Mouse (Mus musculus) liver, embryonic 12.5 days (tissue): Measurements from ENCODE around the gene Ash1l. TPM values are rescaled to one million over a fixed set of nuclear protein-coding genes. Genes with fewer than 3 reads are reported as not detected.
"Not testable (repeated sequence)": the region's sequence is repeated elsewhere in the genome, so short reads cannot be mapped to it uniquely, and the experiment has no call there.

ENCODE experiments used
- ATAC-seq: fragments of 200-750 bp; cut with Nextera tagmentation; 2 replicates; pipeline ENCODE4 v1.8.0; 2017; ENCODE audit warnings: moderate number of reproducible peaks, mild to moderate bottlenecking, moderate library complexity
- H3K27ac ChIP-seq: fragments of 300-500 bp; sonication (generic); 2 replicates; pipeline ENCODE4 v1.5.1; 2016; ENCODE audit warnings: mild to moderate bottlenecking
- H3K27me3 ChIP-seq: fragments of 300-500 bp; sonication (generic); replicated peaks from 2 replicates; pipeline ENCODE4 v1.6.1; 2016; ENCODE audit warnings: mild to moderate bottlenecking, moderate library complexity
- H3K36me3 ChIP-seq: fragments of 300-500 bp; sonication (generic); 2 replicates; pipeline ENCODE4 v1.6.1; 2016; ENCODE audit warnings: mild to moderate bottlenecking, moderate library complexity
- H3K4me1 ChIP-seq: fragments of 300-500 bp; sonication (generic); 2 replicates; pipeline ENCODE4 v1.6.1; 2016
- H3K4me2 ChIP-seq: fragments of 300-500 bp; sonication (generic); 2 replicates; pipeline ENCODE4 v1.6.1; 2016; ENCODE audit warnings: mild to moderate bottlenecking, moderate library complexity
- H3K4me3 ChIP-seq: fragments of 300-500 bp; sonication (generic); 2 replicates; pipeline ENCODE4 v1.5.1; 2016; ENCODE audit warnings: mild to moderate bottlenecking, moderate library complexity
- H3K9ac ChIP-seq: fragments of 300-500 bp; sonication (generic); 2 replicates; pipeline ENCODE4 v1.6.1; 2016; ENCODE audit warnings: mild to moderate bottlenecking, moderate library complexity
- H3K9me3 ChIP-seq: fragments of 300-500 bp; sonication (generic); replicated peaks from 2 replicates; pipeline ENCODE4 v1.6.1; 2016; ENCODE audit warnings: mild to moderate bottlenecking, moderate library complexity
- WGBS: fragments of 180-500 bp; shearing (Covaris S2); methylation state at CpG from one replicate; pipeline ENCODE4 v1.1.7; 2016; ENCODE audit not compliant: insufficient replicate concordance; 5-methylcytosine and 5-hydroxymethylcytosine counted together
- polyA plus RNA-seq: library from polyadenylated mRNA; unstranded; fragments of >200 nt; fragmentation: Nextera tagmentation; extraction: Ambion mirVana; gene quantifications from 2 replicates; pipeline ENCODE4 v1.2.1, GENCODE M21; 2016

Ash1l gene
- polyA plus RNA-seq, 1 experiment from 2014 or later: 8.9 TPM

GRCm38 (mm10) chr3:88925651-88926050 lies 24.8 kb upstream of the Ash1l start:
- H3K4me3 ChIP-seq: no peak overlapping the region
- H3K4me1 ChIP-seq: no peaks in the 10 kb centered on the region
- peaks cover 99% of the 10 kb centered on the region for H3K36me3 ChIP-seq
- H3K9ac ChIP-seq: no peak overlapping the region
- no peak for ATAC-seq
- WGBS: 82% methylated on average over 2 of the region's 2 CpGs
- peaks cover 5% of the 10 kb centered on the region; the same call in 1 of the 2 replicates for H3K9me3 ChIP-seq
- no peak overlapping the region for H3K4me2 ChIP-seq
- H3K27me3 ChIP-seq: no peaks in the 10 kb centered on the region
- no peak overlapping the region for H3K27ac ChIP-seq

GRCm38 (mm10) chr3:88929501-88929900 lies 20.9 kb upstream of the Ash1l start:
- H3K9me3 ChIP-seq: no peaks in the 10 kb centered on the region
- H3K4me3 ChIP-seq: no peak overlapping the region
- peaks cover 100% of the 10 kb centered on the region for H3K36me3 ChIP-seq
- H3K27ac ChIP-seq: no peak overlapping the region
- H3K27me3 ChIP-seq: no peaks in the 10 kb centered on the region
- WGBS: 77% methylated on average over 3 of the region's 3 CpGs
- H3K4me2 ChIP-seq: no peak overlapping the region
- no peak overlapping the region for H3K9ac ChIP-seq
- 0 out of 2 replicates have a peak, but pooled peaks cover 5% of the 10 kb centered on the region for H3K4me1 ChIP-seq
- ATAC-seq: no peak

DNA sequence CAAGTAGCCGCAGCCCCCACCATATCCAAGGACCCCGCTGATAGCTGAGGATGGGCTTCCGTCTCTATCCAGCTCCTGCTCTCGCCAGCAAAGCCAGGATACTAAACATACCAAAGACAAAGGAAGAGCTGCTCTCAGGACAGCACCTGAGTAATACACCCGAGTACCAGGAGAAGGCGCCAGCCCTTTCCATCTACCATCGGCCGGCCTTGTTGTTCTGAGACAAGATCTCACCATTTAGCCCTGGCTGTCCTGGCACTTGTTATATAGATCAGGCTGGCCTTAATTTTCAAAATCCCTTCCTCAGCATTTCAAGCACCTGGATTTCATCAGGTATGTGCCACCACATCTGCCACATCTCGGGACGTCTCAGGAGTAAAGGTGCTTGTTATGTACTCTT lies 11.4 kb upstream of the Ash1l start:
- Histone ChIP-seq H3K4me1 (peaks cover 7% of the 10 kb centered on the region), H3K27me3 (no peaks in the 10 kb centered on the region), H3K9ac (no peak overlapping the region), H3K36me3 (peaks cover 83% of the 10 kb centered on the region), H3K9me3 (no peaks in the 10 kb centered on the region), H3K27ac (no peak overlapping the region), H3K4me2 (no peak overlapping the region), H3K4me3 (no peak overlapping the region)
- no peak for ATAC-seq
- 85% methylated on average over 10 of the region's 10 CpGs for WGBS

- Histone ChIP-seq H3K27me3 (no peaks in the 10 kb centered on the region), H3K27ac (no peak overlapping the region), H3K9ac (no peak overlapping the region), H3K4me3 (no peak overlapping the region), H3K36me3 (peaks cover 76% of the 10 kb centered on the region), H3K4me2 (no peak overlapping the region), H3K9me3 (no peaks in the 10 kb centered on the region), H3K4me1 (peaks cover 13% of the 10 kb centered on the region)
- ATAC-seq: no peak
- 59% methylated on average over 3 of the region's 3 CpGs for WGBS
Observed at GRCm38 (mm10) chr3:88939749-88940148, 10.7 kb upstream of the Ash1l start.

GRCm38 (mm10) chr3:88942316-88942880 lies 8.0 kb upstream of the Ash1l start:
- no peak overlapping the region for H3K4me2 ChIP-seq
- H3K27ac ChIP-seq: no peak overlapping the region
- peaks cover 50% of the 10 kb centered on the region for H3K36me3 ChIP-seq
- no peak overlapping the region for H3K4me3 ChIP-seq
- no peaks in the 10 kb centered on the region for H3K9me3 ChIP-seq
- H3K9ac ChIP-seq: no peak overlapping the region
- H3K4me1 ChIP-seq: peaks cover 25% of the 10 kb centered on the region
- no peak for ATAC-seq
- H3K27me3 ChIP-seq: no peaks in the 10 kb centered on the region
- 79% methylated on average over 10 of the region's 10 CpGs for WGBS

DNA sequence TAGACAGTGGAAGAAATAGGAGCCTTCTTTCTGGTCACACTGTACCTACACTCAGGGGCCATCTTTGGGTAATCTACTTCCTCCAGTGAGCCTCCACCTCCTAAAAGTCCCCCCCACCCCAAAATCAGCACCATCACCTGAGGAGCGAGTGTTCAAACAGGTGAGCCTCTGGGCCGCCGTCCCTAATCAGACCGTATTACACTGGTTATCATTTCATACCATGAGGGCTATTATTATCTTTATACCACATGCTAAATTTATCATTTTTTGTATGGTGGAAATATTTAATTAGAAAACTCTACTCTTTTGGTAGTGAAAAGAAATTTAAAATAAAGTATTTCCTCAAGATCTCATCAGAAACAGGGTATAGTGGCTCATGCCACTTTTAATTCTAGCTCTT lies 6.3 kb upstream of the Ash1l start:
- no peak overlapping the region for H3K4me3 ChIP-seq
- H3K27ac ChIP-seq: no peak overlapping the region
- no peaks in the 10 kb centered on the region for H3K9me3 ChIP-seq
- H3K27me3 ChIP-seq: no peaks in the 10 kb centered on the region
- no peak overlapping the region for H3K4me2 ChIP-seq
- WGBS: 42% methylated on average over 4 of the region's 4 CpGs
- H3K36me3 ChIP-seq: peaks cover 32% of the 10 kb centered on the region
- ATAC-seq: no peak; the same call in 1 of the 2 replicates
- H3K4me1 ChIP-seq: peaks cover 42% of the 10 kb centered on the region
- no peak overlapping the region for H3K9ac ChIP-seq

DNA sequence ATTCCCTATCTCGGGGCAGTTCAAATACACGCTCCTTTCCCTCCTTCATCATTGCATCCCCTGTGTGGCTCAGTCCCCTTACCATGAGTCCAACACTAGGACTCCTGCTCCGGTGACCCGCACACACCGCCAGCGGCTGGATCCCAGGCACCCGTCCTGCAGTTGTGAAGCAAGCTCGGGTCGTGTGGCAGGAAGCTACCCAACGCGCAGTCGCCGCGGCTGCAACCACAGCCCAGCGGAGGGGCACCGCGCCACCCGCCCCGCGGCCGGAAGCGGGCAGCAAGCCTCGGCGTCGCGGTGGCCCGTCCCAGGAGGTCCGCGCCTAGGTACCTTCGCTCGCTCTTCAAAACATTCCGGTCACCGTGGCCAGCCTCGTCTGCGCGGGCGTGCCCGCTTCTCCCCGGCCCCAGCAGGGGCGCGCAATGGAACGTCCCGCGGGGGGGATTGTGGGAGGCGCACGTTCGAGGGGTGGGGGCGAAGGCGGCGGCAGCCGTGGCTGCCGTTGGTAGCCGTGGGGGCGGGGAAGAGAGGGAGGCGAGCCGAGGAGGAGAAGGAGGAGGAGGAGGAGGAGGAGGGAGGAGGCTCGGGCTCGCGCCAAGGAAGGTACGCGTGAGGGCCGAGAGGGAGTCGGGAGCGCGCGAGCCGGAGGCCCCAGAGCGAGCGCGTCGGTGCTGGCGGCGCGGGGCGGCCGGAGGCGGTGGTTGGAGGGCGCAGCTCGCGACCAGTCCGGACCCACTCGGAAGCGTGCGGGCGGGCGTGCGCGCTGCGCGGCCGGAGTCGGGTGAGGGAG lies 441 bp upstream of the Ash1l start:
- H3K36me3 ChIP-seq: no peaks in the 10 kb centered on the region
- H3K27ac ChIP-seq: peak overlapping the region; percentile 99
- ATAC-seq: peak; percentile 85
- no peaks in the 10 kb centered on the region for H3K27me3 ChIP-seq
- H3K9me3 ChIP-seq: no peaks in the 10 kb centered on the region
- peak overlapping the region; percentile 88 for H3K4me3 ChIP-seq
- peak overlapping the region; percentile 78 for H3K4me2 ChIP-seq
- peaks cover 55% of the 10 kb centered on the region for H3K4me1 ChIP-seq
- H3K9ac ChIP-seq: peak overlapping the region; percentile 92
- 1% methylated on average over 83 of the region's 92 CpGs for WGBS

DNA sequence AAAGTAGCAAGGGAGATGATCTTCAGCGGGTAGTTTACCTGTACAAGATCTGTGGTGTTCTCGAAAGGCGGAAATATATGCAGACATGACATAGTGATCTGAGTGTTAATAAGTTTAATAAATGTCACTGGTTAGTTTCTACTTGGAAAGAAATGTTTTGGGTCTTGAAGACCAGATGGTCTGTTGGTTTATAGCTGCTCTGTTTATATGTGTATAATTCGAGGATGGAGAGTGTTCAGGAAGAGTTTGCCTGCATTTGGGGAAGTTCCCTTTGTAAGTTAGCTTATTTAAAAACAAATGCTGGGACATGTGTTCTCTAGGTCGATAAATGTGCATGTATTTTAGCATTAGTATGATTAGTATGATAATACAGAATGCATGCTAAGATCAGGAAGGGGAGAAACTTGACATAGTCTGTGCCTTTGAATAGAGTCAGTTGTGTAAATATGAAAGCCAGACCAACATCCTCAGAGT lies 942 bp downstream of the Ash1l start:
- H3K27me3 ChIP-seq: no peaks in the 10 kb centered on the region
- peak overlapping the region; percentile 88 for H3K4me3 ChIP-seq
- no peaks in the 10 kb centered on the region for H3K9me3 ChIP-seq
- peak overlapping the region; percentile 92 for H3K9ac ChIP-seq
- no peak for ATAC-seq
- no peaks in the 10 kb centered on the region for H3K36me3 ChIP-seq
- 1% methylated on average over 5 of the region's 5 CpGs for WGBS
- H3K27ac ChIP-seq: peak overlapping the region; percentile 99
- peaks cover 60% of the 10 kb centered on the region for H3K4me1 ChIP-seq
- H3K4me2 ChIP-seq: peak overlapping the region; percentile 78

DNA sequence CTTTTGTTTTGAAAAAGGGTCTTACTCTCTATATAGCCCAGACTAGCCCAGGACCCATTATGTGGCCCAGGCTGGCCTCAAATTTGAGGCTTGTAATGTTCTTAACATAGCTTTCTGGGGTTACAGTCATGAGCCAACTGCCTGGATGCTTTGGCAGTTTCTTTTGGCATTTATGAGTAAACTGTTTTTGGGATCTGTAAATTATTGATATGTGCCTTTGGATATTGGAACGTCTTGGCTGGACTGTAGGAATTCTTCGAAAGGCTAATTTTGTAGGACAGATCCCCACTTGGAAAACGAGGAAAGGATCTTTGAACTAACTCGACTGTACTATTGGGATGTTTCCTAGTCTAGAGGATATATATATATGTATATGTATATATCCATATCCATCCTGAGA lies 2.8 kb downstream of the Ash1l start:
- ATAC-seq: no peak
- no peaks in the 10 kb centered on the region for H3K36me3 ChIP-seq
- H3K27ac ChIP-seq: no peak overlapping the region
- H3K4me2 ChIP-seq: 0 out of 2 replicates have a peak overlapping the region, but pooled peaks have one; percentile 3
- no peaks in the 10 kb centered on the region for H3K27me3 ChIP-seq
- H3K9ac ChIP-seq: no peak overlapping the region
- peaks cover 59% of the 10 kb centered on the region for H3K4me1 ChIP-seq
- H3K9me3 ChIP-seq: no peaks in the 10 kb centered on the region
- 78% methylated on average over 4 of the region's 4 CpGs for WGBS
- H3K4me3 ChIP-seq: no peak overlapping the region

GRCm38 (mm10) chr3:88953736-88954135 lies 3.3 kb downstream of the Ash1l start:
- 0 out of 2 replicates have a peak overlapping the region, but pooled peaks have one; percentile 3 for H3K4me2 ChIP-seq
- no peak overlapping the region for H3K4me3 ChIP-seq
- H3K27ac ChIP-seq: 0 out of 2 replicates have a peak overlapping the region, but pooled peaks have one; percentile 21
- H3K4me1 ChIP-seq: peaks cover 54% of the 10 kb centered on the region
- H3K27me3 ChIP-seq: no peaks in the 10 kb centered on the region
- no peaks in the 10 kb centered on the region for H3K9me3 ChIP-seq
- no peak for ATAC-seq
- H3K36me3 ChIP-seq: no peaks in the 10 kb centered on the region
- no peak overlapping the region for H3K9ac ChIP-seq

DNA sequence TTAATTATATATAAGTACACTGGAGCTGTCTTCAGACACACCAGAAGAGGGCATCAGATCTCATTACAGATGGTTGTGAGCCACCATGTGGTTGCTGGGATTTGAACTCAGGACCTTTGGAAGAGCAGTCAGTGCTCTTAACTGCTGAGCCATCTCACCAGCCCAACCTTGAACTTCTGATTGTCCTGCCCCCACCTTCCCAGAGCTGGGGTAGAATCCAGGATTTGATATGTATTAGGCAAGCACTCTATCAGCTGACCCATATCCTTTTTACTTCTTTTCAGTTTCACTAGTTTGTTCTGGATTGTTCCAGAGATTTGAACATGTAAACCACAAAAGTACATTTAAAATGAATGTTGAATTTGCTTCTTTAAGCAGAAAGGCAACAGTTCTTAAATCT lies 12.8 kb downstream of the Ash1l start:
- not testable (repeated sequence) for H3K4me1 ChIP-seq, H3K27ac ChIP-seq, H3K9me3 ChIP-seq, ATAC-seq, H3K4me2 ChIP-seq, H3K9ac ChIP-seq, H3K4me3 ChIP-seq, H3K27me3 ChIP-seq
- H3K36me3 ChIP-seq: peaks cover 24% of the 10 kb centered on the region

DNA sequence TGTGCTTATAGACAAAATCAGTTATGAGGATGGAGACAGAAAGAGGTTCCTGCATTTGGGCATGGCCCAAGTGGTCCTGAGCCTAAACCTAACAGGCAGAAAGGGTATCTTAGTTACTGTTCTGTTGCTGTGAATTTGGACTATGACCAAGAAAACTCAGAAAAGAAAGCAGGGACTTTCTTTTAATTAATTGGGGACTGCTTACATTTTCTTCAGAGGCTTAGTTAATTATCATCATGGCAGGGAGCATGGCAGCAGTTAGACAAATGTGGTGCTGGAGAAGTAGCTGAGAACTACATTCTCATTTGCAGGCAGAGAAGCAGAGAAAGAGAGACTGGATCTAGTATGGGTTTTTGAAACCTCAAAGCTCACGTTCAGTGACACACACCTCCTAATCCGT lies 24.6 kb downstream of the Ash1l start:
- 78% methylated on average over 2 of the region's 2 CpGs for WGBS
- peaks cover 39% of the 10 kb centered on the region for H3K36me3 ChIP-seq
- no peaks in the 10 kb centered on the region for H3K4me1 ChIP-seq
- no peak overlapping the region for H3K27ac ChIP-seq
- H3K9ac ChIP-seq: no peak overlapping the region
- H3K4me3 ChIP-seq: no peak overlapping the region
- H3K9me3 ChIP-seq: peaks cover 6% of the 10 kb centered on the region; the same call in 1 of the 2 replicates
- no peaks in the 10 kb centered on the region for H3K27me3 ChIP-seq
- H3K4me2 ChIP-seq: no peak overlapping the region
- no peak for ATAC-seq
